Mouse (Mus musculus) cerebellum, adult 9-10 months (tissue): ENCODE results near the gene Erich4.
A peak's percentile ranks its signal among the peaks of the same experiment; 100 is the strongest.

ENCODE experiments used
- DNase-seq: peaks from one replicate; pipeline ENCODE4 v3.0.0; 2022

Erich4 gene

DNA sequence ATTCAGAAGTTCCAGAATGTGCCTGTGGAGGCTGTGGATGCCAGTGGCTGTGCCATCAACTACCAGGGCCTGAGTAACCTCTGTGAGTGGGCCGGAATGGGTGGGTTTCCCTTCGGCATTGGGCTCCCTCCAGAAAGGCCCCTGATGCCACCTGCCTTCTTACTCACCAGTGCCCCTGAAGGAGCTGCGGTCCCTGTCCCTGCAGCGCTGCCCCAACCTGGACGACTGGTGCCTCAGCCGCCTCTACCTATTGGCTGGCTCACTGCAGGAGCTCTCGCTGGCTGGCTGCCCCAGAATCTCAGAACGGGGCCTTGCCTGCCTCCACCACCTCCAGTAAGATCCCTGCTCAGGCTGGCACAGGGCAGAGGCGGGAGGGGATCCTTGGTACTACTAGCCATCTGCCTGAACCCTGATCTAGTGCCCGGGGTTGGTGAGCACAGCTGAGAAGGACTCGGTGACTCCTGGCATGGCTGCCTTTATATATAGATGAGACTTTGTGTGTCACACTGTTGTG lies 8.2 kb upstream of the Erich4 start:
- DNase-seq, result peak; percentile 54

DNA sequence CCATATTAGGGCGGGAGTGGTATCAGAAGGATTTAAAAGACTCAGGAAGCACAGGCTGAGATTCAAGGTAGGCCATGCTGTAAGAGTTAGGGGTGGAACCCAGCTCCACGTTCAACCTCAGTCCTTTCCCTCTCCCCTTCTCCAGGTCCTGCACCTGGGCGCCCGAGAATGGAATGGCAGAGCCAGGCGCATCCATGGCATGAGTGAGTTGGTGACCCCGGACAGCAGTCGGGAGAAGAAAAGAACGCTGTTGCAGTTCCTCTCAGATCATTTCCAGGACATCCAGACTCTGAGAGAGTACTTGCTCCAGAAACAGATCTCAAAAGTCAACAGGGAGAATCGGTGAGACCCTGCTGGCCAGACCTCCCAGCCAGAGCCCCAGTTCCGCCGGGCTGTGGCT lies 5.1 kb upstream of the Erich4 start:
- DNase-seq, result peak; percentile 20

DNA sequence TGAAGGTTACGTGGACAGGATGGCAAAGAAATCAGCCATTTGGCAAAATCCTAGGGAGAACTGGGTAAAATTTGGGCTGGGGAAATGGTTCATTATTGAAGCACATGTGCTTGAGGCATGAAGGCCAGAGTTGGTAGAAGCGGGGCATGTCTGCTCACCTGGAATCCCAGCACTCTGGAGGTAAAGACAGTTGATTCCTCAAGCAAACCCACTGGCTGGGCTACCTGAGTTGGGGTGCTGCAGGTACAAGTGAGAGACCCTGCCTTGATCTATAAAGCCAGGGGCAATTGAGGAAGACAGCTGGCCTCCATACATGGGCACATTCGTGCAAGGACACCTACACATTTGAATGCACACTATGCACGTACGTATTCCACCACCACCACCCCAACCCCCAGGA lies 4.4 kb upstream of the Erich4 start:
- DNase-seq, result no peak

DNA sequence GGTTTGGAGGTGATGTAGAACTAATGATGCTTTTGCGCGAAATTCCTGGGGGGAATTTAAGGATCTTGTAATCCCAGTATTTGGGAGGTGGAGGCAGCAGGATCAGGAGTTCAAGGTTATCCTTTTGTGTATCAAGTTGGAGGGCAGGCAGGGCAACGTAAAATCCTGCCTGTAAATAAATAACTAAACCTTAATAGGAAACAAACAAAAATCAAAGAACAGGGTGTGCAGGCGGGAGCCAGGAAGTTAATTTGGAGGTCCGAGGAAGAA lies 4.0 kb upstream of the Erich4 start:
- DNase-seq, result no peak

DNA sequence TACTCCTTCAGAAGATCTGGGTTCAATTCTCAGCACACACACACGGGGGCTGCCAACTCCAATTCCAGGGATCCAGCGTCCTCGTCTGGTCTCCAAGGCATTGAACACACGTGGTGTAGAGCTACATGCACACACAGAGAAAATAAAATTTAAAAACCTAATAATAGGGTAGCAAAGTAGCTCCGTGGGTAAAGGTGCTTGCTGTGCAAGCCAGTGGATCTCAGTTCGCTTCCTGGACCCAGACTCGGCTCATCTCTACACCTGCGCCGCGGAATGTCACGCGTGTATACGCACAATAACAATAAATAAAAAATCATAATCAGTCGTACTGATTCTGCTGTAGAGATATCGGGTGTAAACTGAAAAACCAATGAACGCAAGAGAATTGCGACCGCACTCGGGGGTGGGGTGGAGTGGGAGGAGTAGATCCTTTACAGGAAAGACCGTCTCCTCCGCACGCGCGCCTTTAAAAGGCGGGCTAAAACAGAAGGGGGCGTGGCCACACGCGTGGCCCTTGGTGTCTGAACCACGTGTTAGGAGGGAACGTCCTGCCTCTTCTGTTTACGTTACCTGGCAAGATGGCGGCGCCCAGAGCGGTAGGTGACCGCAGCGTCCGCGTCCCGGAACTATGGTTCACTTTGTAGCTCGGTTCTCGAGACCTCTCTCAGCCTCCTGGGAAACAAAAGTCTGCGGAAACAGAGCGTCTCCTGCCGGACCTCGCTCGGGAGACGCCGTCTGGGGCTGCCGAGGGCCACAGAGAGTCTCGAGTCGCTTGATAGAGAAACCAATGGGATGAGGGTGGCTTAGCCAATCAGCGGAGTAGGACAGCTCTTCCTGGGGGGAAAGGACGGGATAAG lies 3.4 kb upstream of the Erich4 start, which contains the start of gene Dmac2:
Gene Dmac2 (plus strand): TSS at position 550 of the 857 bp plus-strand sequence.
- DNase-seq, result peak; percentile 97

DNA sequence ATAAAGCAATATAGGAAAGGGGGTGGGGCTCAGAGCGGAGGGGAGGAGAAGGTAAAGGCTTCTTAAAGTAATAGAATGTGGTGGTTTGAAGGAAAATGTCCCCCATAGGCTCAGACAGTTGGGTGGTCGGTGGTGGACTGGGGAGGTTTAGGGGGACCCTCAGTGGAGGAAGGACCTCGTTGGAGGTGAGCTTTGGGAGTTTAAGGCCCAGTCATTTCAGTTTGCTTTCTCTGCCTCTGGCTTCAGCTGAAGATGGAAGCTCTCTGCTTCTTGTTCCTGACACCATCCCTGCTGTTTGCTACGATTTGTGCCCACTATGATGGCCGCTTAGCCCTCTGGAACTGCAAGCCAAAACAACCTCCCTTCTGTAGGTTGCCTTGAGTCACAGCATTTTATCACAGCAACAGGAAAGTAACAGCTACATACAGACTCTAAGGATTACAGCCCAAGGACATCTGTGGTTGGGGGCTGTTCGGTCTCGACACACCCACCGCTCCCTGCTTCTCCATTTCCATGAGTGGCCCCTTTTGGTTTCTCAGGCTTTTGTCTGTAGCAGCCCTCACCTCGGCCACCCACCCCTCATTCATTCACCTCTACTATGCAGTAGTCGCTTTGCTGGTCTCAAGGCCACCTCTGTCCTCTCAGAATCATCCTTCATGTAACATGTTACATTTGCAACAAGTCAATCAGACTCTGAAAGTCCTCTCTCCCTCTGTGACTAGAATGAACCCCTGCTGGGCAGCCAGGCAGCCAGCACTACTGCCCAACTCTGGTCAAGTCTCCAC lies 1.9 kb upstream of the Erich4 start:
- peak; percentile 32 for DNase-seq

DNA sequence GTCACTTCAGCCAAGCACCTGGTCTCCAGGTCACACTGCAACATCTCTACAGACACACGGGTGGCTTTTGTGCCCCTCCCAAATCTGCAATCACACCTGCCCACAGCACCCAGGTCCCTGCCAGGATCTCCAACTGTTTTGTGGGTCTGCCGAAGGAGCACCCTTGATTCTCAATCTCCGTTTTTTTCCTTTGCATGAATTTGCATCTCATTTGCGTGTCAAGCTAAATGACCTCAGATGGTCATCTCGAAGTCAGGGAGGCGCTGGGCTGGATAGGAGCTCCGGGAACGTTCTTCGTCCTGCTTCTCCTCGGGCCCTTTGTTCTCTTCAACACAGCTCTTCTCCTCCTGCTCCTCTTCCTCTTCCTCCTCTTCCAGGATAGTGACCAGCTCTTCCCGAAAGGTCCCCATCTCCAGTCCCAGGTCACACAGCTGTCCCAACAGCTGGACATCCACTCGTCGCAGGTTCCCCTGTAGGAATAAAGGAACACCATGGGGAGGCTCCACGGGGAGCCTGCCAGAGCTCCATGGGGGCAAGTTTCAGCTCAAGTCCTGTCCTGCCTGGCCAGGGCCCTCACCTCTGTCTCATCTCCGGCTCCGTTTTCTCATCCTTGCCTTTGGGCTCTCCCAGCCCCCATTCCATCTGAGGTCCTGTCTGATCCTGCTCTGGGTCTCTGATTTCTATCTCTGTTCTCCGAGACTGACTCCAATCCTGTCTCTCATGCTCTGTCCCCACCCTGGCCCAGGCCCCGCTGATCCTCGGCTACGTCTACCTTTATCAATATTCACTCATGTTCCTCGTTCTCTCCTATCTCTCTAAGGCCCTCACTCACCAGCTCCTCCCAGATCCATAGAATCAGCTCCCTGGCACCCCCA lies 624 bp downstream of the Erich4 start:
- DNase-seq, result peak; percentile 16

DNA sequence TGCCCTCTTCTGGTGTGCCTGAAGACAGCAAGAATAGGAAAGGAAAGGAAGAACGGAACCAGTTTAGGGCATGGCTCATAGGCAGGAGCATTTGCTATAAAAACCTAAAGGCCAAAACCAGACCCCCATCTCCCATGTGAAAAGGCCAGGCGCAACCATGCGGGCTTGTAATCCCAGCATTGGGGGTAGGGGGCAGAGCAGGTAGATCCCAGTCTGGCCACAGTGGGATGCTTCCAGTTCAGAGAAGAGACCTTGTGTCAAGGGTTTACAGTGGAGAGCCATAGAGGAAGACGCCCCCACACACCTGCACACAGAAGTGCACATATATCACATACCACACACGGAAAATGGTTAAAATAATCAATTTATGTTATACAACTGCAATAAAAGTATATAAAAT lies 1.6 kb downstream of the Erich4 start:
- no peak for DNase-seq

DNA sequence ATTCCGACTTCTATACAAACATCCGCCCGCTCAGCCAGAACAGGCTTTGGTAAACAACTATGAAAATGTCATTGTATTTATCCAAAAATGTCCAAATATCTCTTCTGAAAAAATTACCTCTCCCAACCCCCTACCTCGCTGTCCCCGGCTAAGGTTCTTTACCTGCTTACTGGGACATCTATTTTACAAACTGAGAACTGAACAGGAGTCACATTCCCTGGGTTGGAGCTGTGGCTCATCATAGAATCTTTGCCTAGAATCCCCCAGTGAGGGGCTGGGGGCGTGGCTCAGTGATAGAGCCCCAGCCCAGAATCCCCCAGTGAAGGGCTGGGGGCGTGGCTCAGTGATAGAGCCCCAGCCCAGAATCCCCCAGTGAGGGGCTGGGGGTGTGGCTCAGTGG lies 4.2 kb downstream of the Erich4 start:
- DNase-seq, result no peak

DNA sequence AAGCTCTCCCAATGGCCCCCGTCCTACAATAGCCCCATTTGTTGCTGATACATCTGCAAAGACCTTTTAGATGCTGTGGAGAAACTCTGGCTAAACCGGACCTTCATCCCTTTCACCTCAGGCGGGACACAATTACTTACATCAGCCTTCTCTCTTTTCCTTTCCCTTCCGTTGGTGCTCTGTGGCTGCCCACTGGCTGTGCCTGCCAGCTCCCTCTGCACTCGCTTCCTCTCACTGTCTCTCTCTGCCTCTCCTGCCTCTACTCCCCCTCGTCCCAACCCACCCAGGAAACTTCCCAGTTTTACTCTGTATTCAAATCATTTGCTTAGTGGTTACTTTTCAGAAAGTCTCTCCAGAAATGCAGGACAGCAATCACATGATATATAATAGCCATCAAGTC lies 5.6 kb downstream of the Erich4 start:
- DNase-seq, result no peak

DNA sequence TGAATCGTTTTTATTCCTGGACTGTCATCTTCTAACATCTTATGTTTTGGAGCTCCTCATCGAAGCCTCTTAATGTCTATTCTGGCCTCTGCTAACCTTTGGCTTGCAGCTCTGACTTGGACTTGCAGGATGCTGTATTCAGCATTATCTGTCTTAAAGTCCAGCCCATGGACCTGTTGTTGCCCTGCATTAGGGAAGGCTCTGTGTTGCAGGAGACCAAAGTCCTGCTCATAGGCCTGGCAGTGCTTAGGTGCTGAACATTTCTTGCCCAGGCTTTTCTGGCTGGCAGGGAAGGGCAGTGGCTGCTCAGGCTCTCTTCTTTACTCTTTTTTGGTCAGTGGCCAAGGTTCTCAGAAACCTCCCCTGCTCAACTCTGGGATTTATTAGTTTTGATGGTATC lies 8.5 kb downstream of the Erich4 start:
- no peak for DNase-seq

DNA sequence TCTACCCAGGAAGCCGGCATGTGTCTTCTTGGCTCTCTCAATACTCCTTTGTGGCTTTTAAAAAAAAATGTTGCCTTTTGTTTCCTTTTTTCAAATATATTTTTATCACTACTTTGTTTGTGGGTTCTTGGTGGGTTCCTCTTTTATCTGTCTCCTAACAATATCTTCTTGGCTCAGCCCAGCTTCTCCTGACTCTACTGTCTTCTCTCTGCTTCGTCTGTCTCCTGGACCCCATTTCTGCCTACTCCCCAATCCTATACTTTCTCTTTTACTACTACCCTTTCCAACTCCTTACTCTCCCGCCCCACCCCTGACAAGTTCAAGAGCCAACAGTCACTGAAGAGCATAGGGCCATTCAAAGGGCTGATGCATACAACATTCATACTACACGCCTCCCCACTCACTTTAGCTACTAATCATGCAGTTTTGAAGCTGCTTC lies 9.0 kb downstream of the Erich4 start:
- no peak for DNase-seq

DNA sequence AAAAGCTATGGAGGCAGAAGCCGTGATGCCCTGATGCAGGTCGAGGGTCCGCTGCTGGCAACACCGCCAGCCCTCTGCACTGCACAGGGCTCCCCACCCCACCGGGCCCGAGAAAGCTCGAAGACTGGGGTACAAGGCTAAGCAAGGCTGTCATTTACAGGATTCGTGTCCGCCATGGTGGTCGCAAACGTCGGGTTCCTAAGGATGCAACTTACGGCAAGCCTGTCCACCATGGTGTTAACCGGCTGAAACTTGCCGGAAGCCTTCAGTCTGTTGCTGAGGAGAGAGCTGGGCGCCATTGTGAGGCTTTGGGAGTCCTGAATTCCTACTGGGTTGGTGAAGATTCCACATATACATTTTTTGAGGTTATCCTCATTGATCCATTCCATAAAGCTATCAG lies 14.3 kb downstream of the Erich4 start:
- no peak for DNase-seq

DNA sequence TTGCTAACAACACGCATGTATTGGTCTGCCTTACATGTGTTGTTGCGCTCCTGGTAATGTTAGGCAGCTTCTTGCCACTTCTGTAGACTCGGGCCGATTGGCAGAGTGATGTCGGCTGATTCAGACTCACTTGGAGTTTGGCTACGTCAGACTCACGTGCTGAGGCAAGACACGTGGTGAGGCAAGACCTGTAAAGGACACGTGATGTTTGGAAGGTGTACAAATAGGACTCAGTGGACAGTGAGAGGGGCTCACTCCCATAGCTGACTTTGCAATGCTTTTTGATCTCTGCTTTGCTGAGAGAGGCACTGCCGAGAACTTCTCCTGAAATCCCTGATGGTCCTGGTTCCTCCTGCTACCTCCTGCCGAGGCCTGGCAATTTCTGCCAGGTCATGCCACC lies 15.0 kb downstream of the Erich4 start:
- DNase-seq, result no peak

DNA sequence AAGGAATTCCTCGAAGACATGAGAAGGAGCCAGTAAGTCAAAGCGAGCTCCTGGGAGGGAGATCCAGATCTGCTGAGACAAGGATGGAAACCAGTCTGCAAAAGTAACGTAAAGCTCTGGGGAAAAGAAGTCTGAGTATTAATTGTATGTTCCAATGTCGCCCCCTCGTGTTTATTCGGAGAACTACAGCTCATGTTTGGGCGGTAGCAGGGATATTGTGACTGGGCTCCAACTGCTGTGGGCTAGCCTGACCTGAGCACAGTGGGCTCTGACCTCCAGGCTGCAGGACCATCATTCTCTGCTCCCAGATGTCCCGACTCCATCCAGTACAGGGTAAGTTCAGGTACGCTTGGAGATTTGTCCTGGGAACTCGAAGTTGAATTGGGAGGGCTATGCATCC lies 16.0 kb downstream of the Erich4 start:
- DNase-seq, result peak; percentile 77

DNA sequence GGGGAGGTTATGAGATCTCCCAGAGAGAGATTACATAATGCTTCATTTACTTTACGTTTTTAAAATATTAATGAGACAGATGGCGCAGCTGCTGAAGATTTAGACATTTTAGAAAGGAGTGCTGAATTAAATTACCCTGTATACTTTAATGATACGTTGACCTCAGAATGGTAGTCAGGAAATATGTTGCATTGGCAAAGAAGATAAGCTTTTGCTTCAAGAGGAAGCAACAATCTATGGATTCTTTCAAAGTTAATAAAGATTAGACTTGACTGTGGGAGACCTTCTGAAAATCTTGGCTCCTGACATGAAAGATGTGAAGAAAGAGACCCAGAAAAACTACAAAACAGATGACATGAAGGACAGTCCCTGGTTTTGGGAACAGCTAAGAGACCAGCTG lies 21.8 kb downstream of the Erich4 start:
- DNase-seq, result no peak

DNA sequence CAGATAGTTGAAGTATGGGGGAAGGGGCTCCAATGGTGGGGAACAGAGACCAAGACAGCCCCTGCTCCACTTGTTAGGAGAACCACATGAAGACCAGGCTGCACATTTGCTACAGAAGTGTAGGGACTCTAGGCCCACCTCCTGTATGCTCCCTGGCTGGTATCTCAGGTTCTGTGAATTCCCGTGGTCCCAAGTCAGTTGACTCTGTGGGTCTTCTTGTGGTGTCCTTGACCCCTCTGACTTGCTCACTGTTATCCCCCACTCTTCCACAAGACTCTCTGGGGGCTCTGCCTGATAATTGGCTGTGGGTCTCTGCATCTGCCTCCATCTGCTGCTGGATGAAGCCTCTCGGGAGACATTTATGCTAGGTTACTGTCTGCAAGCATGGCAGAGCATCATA lies 24.5 kb downstream of the Erich4 start:
- no peak for DNase-seq

DNA sequence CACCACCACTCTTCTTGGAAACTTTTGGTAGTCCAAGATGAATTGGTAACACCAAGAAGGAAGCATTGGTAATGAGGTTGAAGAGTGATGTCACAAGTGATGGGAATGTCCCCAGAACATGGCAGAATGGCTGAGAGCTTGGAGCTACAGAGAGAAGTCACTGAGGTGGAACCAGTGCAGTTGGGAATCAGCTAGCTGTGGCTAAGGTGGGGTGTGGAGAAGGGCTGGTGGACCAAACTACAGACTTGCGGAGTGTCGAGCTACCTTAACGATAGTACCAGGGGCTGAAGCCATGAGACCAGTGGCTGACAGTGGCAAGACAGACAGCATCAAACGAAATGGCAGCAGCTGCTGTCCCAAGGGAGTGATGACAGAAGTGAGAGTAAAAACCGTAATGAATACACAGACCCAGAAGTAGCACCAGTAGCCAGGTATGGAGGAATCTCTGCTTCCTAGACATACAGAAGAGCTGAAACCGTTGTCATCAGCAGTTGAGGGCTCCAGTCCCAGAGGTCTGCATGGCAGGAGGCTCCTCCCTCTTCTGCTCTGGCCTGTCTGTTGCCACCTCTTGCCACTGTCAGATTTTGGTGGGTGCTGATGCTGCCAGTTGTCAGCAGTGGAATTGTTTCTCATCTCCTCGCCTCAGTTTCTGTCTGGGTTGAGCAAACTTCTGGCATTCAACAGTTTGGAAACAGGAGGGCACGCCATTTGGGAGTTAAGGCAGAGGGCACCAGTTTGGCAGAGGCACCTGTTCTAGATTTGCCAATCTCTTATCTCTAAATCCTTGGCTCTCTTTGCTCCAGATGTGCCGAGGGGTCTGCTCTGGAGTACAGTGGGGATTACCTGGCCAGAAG lies 30.1 kb downstream of the Erich4 start:
- DNase-seq, result no peak

DNA sequence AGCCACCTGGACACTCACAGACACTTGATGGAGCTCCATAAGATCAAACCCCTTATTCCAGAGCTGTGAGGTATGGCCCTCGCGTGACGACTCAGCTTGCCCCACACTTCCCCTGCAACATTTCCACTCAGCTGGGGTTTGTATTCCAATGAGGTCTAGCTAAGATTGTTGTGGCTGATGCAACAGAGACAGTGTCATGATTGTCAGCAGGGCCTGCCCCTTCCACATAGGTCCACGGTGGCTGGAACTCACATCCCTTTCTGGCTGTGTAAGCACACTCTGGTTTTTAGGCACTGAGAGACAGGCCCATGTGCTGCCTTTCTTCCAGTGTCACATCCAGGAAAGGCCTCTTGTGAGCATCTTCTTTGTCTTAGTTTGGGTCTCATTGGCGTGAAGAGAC lies 31.0 kb downstream of the Erich4 start:
- DNase-seq, result no peak

DNA sequence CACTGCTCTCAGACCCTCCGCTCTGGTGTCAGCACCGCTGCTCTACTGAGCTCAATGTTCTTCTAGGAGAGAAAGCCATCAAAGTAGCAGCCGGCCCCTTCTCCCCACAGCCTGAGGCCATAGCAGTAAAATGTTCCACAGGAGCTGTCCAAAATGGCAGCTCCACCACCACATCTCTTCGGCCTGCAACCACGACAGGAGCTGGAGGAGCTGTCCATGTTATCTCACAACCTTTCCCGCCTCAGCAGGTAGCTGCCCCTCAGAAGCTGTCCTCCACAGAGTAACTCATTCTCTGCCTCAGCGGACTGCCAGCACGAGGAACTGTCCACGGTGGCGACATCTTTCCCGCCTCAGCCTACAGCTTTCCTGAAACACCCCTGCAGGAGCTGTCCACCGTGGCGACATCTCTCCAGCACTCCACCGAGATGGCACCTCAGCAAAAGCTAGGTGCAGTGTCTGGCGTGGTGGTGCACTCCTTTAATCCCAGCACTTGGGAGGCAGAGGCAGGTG lies 33.3 kb downstream of the Erich4 start:
- DNase-seq, result no peak

DNA sequence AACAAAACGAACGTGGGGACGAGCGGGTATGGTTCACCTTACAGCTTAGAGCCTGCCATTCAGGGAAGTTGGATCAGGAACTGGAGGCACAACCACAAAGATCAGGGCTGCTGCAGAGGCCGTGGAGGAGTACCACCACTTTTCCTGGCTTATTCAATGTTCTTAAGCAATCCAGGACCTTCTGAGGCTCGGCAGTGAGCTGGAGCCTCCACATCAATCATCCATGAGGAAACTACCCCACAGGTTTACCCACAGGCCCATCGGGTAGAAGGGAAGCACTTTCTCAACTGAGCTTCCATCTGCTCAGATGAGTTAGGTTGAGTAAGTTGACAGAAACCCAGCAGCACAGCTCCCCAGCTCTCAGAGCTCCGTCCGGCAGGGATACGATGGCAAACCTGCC lies 36.3 kb downstream of the Erich4 start:
- no peak for DNase-seq
